9 mouse cellular contexts compared by ENCODE assay signal in genomic region chr10:111689587-111689986, GRCm38 (mm10).
DNase-seq lines count a peak whose midpoint lies in the region; ATAC-seq lines count a peak whose summit lies in the region.
"Had no signal": no experiment of that assay in that cellular context is flagged by ENCODE, and none has a peak within 500 bp of the region (broad histone marks: within the 10 kb centered on the region; RNA-seq: fewer than 3 reads in every experiment).

No protein-coding gene starts in this region.

- H3K4me3 ChIP-seq in limb, embryonic 15.5 days, result no peak overlapping the region
- H3K4me3 ChIP-seq: hindbrain, embryonic 15.5 days had no signal

- WGBS in limb, embryonic 15.5 days, result 23% methylated on average over 10 of the region's 10 CpGs

- H3K27me3 ChIP-seq in limb, embryonic 15.5 days, result no peaks in the 10 kb centered on the region
- H3K27me3 ChIP-seq: hindbrain, embryonic 15.5 days had no signal

- peak; percentile 85; the same call in 1 of the 2 replicates for ATAC-seq in limb, embryonic 15.5 days (ENCODE audit: insufficient number of reproducible peaks, low FRiP score, low TSS enrichment, low read depth)
- ATAC-seq in erythroid progenitor cell, adult 5-6 weeks (replicated peaks; ENCODE audit: low FRiP score, poor library complexity, severe bottlenecking), result no peak

- H3K4me1 ChIP-seq in limb, embryonic 15.5 days, result peaks cover 5% of the 10 kb centered on the region

- no peak overlapping the region for H3K27ac ChIP-seq in limb, embryonic 15.5 days
- H3K27ac ChIP-seq: hindbrain, embryonic 15.5 days had no signal

- intact Hi-C loops in heart, postnatal 10 days (cut with DNase I), result no loop called here

- H3K4me2 ChIP-seq in limb, embryonic 15.5 days, result no peak overlapping the region
- H3K4me2 ChIP-seq: hindbrain, embryonic 15.5 days had no signal

- no peaks in the 10 kb centered on the region for H3K9me3 ChIP-seq in limb, embryonic 15.5 days
- H3K9me3 ChIP-seq: hindbrain, embryonic 15.5 days had no signal

- H3K9ac ChIP-seq in limb, embryonic 15.5 days, result no peak overlapping the region
- H3K9ac ChIP-seq: hindbrain, embryonic 15.5 days had no signal

- no peaks in the 10 kb centered on the region for H3K36me3 ChIP-seq in limb, embryonic 15.5 days
- H3K36me3 ChIP-seq: hindbrain, embryonic 15.5 days had no signal

- peak; percentile 42 for DNase-seq in ovary, adult 18-20 months (ENCODE audit: low spot score)
- DNase-seq in ovary, postnatal 14 days (ENCODE audit: low spot score), result no peak
- DNase-seq in heart, postnatal 10 days, result peak; percentile 79 to 85
- DNase-seq in urinary bladder, postnatal 4 days (ENCODE audit: low spot score in 2 of 2), result peak; percentile 76 to 78
- no peak for DNase-seq in right cerebral cortex, postnatal 36 days (ENCODE audit: low spot score in 2 of 2)
- DNase-seq in spleen, adult 18-20 months, result no peak

Comparison
In these comparisons a context has a peak if more than half of its experiments do, and no peak if none do; other contexts are left out.
1. DNase-seq: peak in ovary, adult 18-20 months (single experiment), heart, postnatal 10 days (2 of 2) and urinary bladder, postnatal 4 days (2 of 2); none in ovary, postnatal 14 days (single experiment), right cerebral cortex, postnatal 36 days (0 of 2) and spleen, adult 18-20 months (0 of 2).